Mouse (Mus musculus) megakaryocyte, embryonic 14.5 days (primary cell): Measurements from ENCODE around the gene Map4. TPM values are rescaled to one million over a fixed set of nuclear protein-coding genes. Genes with fewer than 3 reads are reported as not detected.
A peak's percentile ranks its signal among the peaks of the same experiment; 100 is the strongest.

Experiments
- H3K27me3 ChIP-seq: replicated peaks from 2 replicates; pipeline ENCODE3; 2012; ENCODE audit warnings: inconsistent platforms
- H3K36me3 ChIP-seq: replicated peaks from 2 replicates; pipeline ENCODE3; 2012; ENCODE audit warnings: low read length, inconsistent platforms, mixed read lengths
- H3K4me1 ChIP-seq: 2 replicates; pipeline ENCODE4 v1.6.1; 2012; ENCODE audit warnings: inconsistent platforms
- H3K4me3 ChIP-seq: replicated peaks from 2 replicates; pipeline ENCODE3; 2012; ENCODE audit warnings: moderate library complexity, mild to moderate bottlenecking, inconsistent platforms
- H3K9me3 ChIP-seq: 2 replicates; pipeline ENCODE4 v1.6.1; 2012; ENCODE audit warnings: inconsistent platforms
- FLI1 ChIP-seq: IDR thresholded peaks from 2 replicates; pipeline ENCODE4 v1.6.1; 2012; ENCODE audit warnings: low read length, inconsistent platforms, mixed read lengths
- GATA1 ChIP-seq: IDR thresholded peaks from 3 replicates; pipeline ENCODE4 v1.6.1; 2012; ENCODE audit warnings: mixed read lengths, low read length, inconsistent platforms, borderline replicate concordance
- polyA plus RNA-seq: library from polyadenylated mRNA; stranded (reverse); fragments of >175 nt; gene quantifications from 2 replicates; pipeline ENCODE4 v1.2.3, GENCODE M21; 2012; ENCODE audit warnings: low replicate concordance; ENCODE audit not compliant: insufficient read depth

The Map4 gene
- polyA plus RNA-seq, 1 experiment: 13.9 TPM

DNA sequence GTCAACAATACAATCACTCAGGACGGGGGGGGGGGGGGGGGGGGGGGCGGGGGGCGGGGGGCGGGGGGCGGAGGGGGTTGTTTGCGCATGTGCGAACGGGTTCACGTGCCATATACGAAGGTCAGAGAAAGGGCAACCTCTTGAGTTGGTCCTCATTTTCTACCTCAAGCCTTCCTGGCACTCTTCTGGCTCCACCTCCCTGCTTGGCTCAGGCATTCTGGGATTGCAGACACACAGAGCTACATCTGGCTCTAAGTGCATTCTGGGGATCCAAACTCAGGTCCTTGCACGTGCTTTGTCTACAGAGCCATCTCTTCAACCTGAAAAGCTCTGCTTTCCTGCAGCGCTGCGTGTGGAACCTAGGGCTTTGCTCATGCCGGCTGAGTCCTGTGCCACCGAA, 31.9 kb upstream of the Map4 start:
- H3K36me3 ChIP-seq: peaks cover 20% of the 10 kb centered on the region

DNA sequence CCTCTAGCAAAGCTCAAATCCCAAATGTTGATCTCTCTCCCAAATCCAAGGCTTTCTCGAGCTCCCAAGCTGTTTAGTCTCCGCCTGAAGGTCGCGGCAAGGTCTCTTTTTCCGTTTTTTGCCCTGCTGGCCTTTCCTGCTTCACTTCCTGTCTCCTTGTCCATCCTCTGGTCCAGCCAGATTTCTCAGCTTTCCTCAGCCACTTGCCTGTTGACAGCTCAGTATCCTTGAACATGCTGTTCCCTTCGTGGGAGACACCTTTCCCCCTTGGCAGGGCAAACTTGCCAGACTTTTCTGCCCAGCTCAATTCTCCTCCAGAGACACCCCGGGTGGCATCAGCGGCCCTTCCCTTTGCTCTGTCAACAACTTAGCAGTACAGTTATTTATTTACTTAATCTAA, 31.5 kb upstream of the Map4 start:
- Histone ChIP-seq H3K27me3 (peaks cover 10% of the 10 kb centered on the region), H3K36me3 (peaks cover 16% of the 10 kb centered on the region), H3K4me3 (no peak overlapping the region), H3K4me1 (peaks cover 26% of the 10 kb centered on the region), H3K9me3 (no peaks in the 10 kb centered on the region)
- no peak for TF ChIP-seq GATA1
- no peak for TF ChIP-seq FLI1

More for the DNA sequence above, 31.9 kb upstream of the Map4 start:
- Histone ChIP-seq H3K4me1 (peaks cover 30% of the 10 kb centered on the region), H3K4me3 (no peak overlapping the region), H3K9me3 (no peaks in the 10 kb centered on the region), H3K27me3 (peaks cover 10% of the 10 kb centered on the region)
- no peak for TF ChIP-seq FLI1
- TF ChIP-seq GATA1: no peak

DNA sequence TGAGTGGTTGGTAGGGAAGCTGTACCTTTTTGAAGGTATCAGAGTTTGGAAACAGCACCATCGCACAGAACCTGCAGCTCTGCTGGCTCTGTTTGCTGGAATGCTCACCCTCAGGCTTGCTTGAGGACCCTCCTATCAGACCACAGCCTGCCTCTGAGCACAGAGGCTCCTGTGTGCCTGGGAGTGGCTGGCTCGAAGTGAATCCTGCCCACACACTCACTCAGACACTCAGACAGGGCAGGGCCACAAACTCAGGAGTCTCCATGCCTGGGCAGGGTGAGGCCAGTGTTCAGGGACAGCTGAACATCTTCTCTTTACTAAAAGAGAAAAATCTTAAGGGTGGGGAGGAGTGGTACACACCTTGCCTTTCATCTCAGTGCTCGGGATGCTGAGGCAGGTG, 30.7 kb upstream of the Map4 start:
- TF ChIP-seq FLI1: no peak
- no peak for TF ChIP-seq GATA1
- Histone ChIP-seq H3K4me1 (peaks cover 24% of the 10 kb centered on the region), H3K9me3 (no peaks in the 10 kb centered on the region), H3K4me3 (no peak overlapping the region), H3K36me3 (peaks cover 10% of the 10 kb centered on the region), H3K27me3 (peaks cover 15% of the 10 kb centered on the region)

DNA sequence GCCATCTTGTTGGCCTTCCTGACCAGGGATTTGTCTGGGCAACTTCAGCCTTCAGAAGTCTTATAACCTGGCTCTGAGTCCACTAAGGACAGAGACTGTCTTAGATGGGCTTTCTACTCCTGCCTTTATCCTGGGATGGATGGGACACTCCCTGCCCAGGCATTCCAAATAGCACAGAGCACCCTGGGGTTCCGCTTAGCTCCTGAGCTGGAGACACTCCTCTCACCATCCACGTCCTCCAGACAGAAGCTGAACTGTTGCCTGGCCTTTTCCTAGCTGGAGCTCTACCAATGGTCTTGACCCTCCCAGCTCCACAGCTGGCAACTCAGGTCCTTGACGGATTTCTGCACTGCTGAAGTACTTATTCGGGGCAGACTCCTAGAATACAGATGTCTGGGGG, 29.0 kb upstream of the Map4 start:
- Histone ChIP-seq H3K27me3 (peaks cover 15% of the 10 kb centered on the region), H3K4me3 (no peak overlapping the region), H3K9me3 (no peaks in the 10 kb centered on the region), H3K36me3 (no peaks in the 10 kb centered on the region), H3K4me1 (peaks cover 30% of the 10 kb centered on the region)
- no peak for TF ChIP-seq FLI1
- TF ChIP-seq GATA1: no peak

DNA sequence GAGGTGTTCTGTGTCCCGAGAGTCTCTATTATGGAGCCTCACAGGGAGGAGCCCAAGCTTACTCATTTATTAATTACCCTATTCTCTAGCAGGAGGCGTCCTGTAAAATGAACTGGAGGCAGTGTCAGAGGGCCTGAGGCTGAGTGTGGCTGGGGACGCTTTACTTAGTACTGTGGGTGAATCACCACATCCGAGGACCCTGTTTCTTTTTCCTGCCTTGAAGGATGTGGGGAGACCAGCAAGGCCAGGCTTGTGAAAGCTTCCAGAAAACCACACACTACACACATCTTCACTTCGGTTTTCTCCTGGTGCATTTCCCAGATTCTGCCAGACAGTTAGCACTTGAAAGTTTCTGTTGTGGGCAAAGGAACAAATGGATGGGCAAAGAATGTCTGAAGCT, 28.5 kb upstream of the Map4 start:
- TF ChIP-seq GATA1 (no peak), FLI1 (no peak)
- Histone ChIP-seq H3K9me3 (no peaks in the 10 kb centered on the region), H3K4me1 (peaks cover 32% of the 10 kb centered on the region), H3K27me3 (peaks cover 17% of the 10 kb centered on the region), H3K36me3 (no peaks in the 10 kb centered on the region), H3K4me3 (no peak overlapping the region)

DNA sequence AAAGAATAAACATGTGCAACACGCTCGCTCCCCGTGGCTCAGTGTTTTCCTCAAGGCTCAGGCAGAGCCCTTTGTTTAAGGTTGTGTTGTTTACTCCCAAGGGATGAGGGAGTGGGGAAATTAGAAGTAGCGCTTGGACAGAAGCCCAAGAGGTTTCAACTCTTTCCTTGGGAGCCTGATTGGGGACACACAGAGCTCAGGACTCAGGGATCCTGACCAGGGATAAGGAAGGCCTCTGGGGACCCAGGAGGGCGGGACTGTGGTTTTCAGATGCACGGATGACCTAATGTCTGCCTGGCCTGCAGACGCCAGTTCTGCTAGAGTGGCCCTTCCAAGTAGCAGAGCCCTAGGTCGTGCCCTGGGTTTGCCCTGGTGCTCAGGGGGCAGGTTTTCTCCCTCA, 24.0 kb upstream of the Map4 start:
- H3K4me1 ChIP-seq: peaks cover 23% of the 10 kb centered on the region

DNA sequence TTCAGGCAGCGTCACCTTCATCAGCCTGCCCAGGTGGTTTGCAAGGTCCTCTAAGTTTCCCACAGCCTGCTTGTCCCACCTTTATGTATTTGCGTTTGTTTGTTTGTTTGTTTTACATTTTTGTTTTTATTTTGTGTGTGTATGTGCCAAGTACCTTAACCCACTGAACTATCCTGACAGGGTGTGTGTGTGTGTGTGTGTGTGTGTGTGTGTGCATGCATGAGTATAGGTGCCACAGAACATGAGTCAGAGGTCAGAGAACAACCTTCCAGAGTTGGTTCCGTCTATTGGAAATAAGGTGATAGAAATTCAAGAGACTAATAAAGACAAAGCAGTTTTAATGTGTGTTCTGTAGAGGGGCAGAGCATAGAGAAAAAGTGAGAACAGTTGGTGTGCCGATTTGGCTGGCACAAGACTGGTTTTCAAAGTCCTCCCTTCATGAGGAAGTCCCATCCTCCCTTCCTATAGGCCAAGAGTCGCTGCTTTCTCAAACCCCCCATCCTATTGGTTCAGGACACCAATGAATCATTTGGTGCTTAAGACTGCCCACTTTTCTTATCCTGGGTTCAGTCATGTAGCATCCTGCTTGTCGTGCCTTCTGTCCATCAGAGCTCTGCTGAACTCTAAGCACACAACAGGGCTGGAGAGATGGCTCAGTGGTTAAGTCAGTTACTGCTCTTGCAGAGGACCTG, 23.3 kb upstream of the Map4 start:
- Histone ChIP-seq H3K36me3 (no peaks in the 10 kb centered on the region), H3K4me1 (peaks cover 17% of the 10 kb centered on the region), H3K9me3 (no peaks in the 10 kb centered on the region), H3K27me3 (peaks cover 28% of the 10 kb centered on the region), H3K4me3 (no peak overlapping the region)
- TF ChIP-seq FLI1 (no peak), GATA1 (no peak)

More for the DNA sequence above, 24.0 kb upstream of the Map4 start:
- Histone ChIP-seq H3K9me3 (no peaks in the 10 kb centered on the region), H3K4me3 (no peak overlapping the region), H3K36me3 (no peaks in the 10 kb centered on the region), H3K27me3 (peaks cover 31% of the 10 kb centered on the region)
- TF ChIP-seq FLI1: no peak
- no peak for TF ChIP-seq GATA1

DNA sequence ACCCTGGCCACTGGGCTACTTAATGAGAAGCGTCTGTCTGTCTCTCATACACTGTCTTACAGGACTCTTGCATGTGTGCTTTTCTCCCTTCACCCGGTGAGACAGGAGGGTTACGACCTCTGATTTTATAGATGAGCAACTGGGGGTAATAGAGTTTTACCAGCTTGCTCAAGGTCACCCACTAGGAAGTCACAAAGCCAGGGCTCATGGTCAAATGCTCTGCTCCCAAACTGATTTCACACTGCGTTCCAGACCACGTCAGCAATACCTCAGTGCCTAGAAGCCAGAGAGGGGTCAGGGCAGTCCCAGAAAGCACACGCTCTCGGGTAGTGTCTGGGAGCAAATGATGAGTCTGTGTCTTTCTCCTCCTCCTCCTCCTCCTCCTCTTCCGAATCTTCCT, 22.2 kb upstream of the Map4 start:
- no peak for TF ChIP-seq GATA1
- no peak for TF ChIP-seq FLI1
- no peak overlapping the region for H3K4me3 ChIP-seq
- H3K9me3 ChIP-seq: no peaks in the 10 kb centered on the region
- H3K4me1 ChIP-seq: peaks cover 21% of the 10 kb centered on the region
- peaks cover 27% of the 10 kb centered on the region for H3K27me3 ChIP-seq
- no peaks in the 10 kb centered on the region for H3K36me3 ChIP-seq

DNA sequence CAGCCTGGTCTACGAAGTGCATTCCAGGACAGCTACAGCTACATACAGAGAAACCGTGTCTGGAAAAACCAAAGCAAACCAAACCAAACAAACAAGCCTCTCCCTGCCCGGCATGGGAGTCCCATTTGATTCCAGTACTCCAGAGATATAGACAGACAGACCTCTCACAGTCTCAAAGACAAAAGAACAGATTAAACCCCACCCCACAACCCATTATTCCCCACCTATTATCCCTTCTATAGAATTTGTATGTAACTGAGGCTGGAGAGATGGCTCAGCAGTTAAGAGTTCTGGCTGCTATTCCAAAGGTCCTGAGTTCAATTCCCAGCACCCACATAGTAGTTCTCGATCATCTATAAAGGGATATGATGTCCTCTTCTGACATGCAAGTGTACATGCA, 21.3 kb upstream of the Map4 start:
- Histone ChIP-seq H3K27me3 (peaks cover 24% of the 10 kb centered on the region), H3K9me3 (no peaks in the 10 kb centered on the region), H3K36me3 (no peaks in the 10 kb centered on the region), H3K4me1 (peaks cover 28% of the 10 kb centered on the region), H3K4me3 (no peak overlapping the region)
- no peak for TF ChIP-seq FLI1
- TF ChIP-seq GATA1: no peak

DNA sequence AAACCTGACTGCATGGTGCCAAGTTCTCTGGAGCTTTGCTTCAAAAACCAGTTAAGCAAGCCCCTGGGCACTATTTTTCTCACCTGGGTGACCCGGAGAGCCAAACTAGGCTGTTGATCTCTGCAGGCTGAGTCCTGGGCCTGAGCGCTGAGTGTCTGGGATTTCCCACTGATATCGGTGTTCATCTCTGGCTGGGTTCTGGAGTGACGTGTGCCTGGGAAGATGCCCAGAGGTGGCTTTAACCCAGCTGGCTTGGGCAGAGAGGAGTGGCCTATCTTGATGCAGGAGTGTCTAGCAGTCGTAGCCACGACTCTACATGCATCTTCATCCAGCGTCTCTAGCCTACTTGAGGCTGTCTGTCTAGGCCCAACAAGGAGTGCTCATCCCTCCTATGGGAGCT, 19.5 kb upstream of the Map4 start:
- H3K4me1 ChIP-seq: peaks cover 26% of the 10 kb centered on the region
- no peak for TF ChIP-seq FLI1
- TF ChIP-seq GATA1: no peak
- peaks cover 21% of the 10 kb centered on the region for H3K27me3 ChIP-seq
- no peaks in the 10 kb centered on the region for H3K9me3 ChIP-seq
- H3K4me3 ChIP-seq: no peak overlapping the region
- H3K36me3 ChIP-seq: no peaks in the 10 kb centered on the region

DNA sequence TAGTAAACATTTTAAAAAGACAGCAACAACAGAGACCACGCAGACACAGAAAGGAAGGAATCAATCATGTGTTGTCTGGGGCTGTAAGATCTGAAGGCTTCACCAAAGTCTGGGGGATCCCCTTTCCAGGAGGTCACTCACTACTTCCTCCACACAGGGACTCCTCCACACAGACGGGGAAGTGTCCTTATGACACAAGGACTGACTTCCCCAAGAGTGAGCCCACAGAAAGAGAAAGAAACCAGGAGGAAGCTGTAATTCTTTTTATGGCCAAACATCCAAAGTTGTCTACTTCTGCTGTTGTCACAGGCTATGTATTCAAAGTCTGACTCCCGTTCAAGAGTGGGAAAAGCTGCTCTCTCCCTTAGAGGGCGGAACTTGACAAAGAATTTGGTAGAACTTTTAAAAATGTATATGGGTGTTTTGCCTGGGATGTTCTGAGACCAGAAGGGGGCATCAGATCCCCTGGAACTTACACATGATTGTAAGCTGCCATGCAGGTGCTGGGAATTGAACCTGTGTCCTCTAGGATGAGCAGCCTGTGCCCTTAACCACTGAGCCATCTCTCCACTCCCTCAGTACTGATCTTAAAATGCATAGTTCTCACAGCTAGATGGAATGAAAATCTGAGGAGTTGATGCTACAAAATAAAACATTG, 16.9 kb upstream of the Map4 start:
- Histone ChIP-seq H3K9me3 (no peaks in the 10 kb centered on the region), H3K4me1 (peaks cover 11% of the 10 kb centered on the region), H3K27me3 (peaks cover 15% of the 10 kb centered on the region), H3K36me3 (no peaks in the 10 kb centered on the region), H3K4me3 (peak overlapping the region; percentile 5)
- TF ChIP-seq FLI1 (no peak), GATA1 (no peak)
